Mouse (Mus musculus) olfactory bulb, adult 2 months (tissue): ENCODE data around the gene Chrm1. TPM values are rescaled to one million over a fixed set of nuclear protein-coding genes. Genes with fewer than 3 reads are reported as not detected.

ENCODE experiments used
- H3K27ac ChIP-seq: fragments of 200-500 bp; 2 replicates; pipeline ENCODE4 v1.5.1; 2012; ENCODE audit warnings: low read depth, low read length; ENCODE audit not compliant: insufficient read depth
- H3K4me1 ChIP-seq: fragments of 200-500 bp; 2 replicates; pipeline ENCODE4 v1.6.1; 2012; ENCODE audit warnings: low read length; ENCODE audit not compliant: control insufficient read depth, insufficient read depth
- H3K4me3 ChIP-seq: fragments of 200-500 bp; 2 replicates; pipeline ENCODE4 v1.5.1; 2012; ENCODE audit warnings: mild to moderate bottlenecking, low read depth, low read length, moderate library complexity; ENCODE audit not compliant: insufficient read depth
- CTCF ChIP-seq: fragments of 200-500 bp; IDR thresholded peaks from 2 replicates; pipeline ENCODE4 v1.5.1; 2012; ENCODE audit warnings: low read depth, mild to moderate bottlenecking, low read length, moderate library complexity; ENCODE audit not compliant: insufficient read depth
- POLR2A ChIP-seq: fragments of 200-500 bp; IDR thresholded peaks from 2 replicates; pipeline ENCODE4 v1.6.1; 2012; ENCODE audit warnings: mild to moderate bottlenecking, low read depth, low read length, moderate library complexity; ENCODE audit not compliant: insufficient read depth
- WGBS: fragments of 180-500 bp; shearing (Covaris S2); methylation state at CpG from one replicate; pipeline ENCODE4 v1.1.7; 2018; 5-methylcytosine and 5-hydroxymethylcytosine counted together
- polyA plus RNA-seq: library from polyadenylated mRNA; stranded (reverse); fragments of >200 nt; gene quantifications from 2 replicates; pipeline ENCODE4 v1.2.4, GENCODE M21; 2012; ENCODE audit warnings: low replicate concordance; ENCODE audit not compliant: missing spikeins, insufficient read depth, insufficient read length

Chrm1 gene
- not detected in 2 replicates for polyA plus RNA-seq

- Histone ChIP-seq H3K4me1 (peaks cover 36% of the 10 kb centered on the region), H3K4me3 (peak within 1 kb of the TSS; percentile 64), H3K27ac (peak within 1 kb of the TSS; percentile 91)
- TF ChIP-seq CTCF (no peak), POLR2A (no peak)
- WGBS = 26% methylated on average over 9 of the region's 9 CpGs
Measured at GRCm38 (mm10) chr19:8663360-8663839, at the start of gene Chrm1. TSS of gene Chrm1 (plus strand) at chr19:8663789.

GRCm38 (mm10) chr19:8614343-8614742 lies 49.2 kb upstream of the Chrm1 start:
- Histone ChIP-seq H3K4me3 (no peak overlapping the region), H3K27ac (no peak overlapping the region), H3K4me1 (no peaks in the 10 kb centered on the region)
- TF ChIP-seq CTCF (no peak), POLR2A (no peak)
- 77% methylated on average over 2 of the region's 2 CpGs for WGBS

- no peaks in the 10 kb centered on the region for H3K4me1 ChIP-seq
- H3K27ac ChIP-seq = no peak overlapping the region
- 73% methylated on average over 4 of the region's 4 CpGs for WGBS
- TF ChIP-seq CTCF = no peak
- no peak for TF ChIP-seq POLR2A
- no peak overlapping the region for H3K4me3 ChIP-seq
Measured at GRCm38 (mm10) chr19:8616314-8616713, 47.3 kb upstream of the Chrm1 start.

GRCm38 (mm10) chr19:8617904-8618303 lies 45.7 kb upstream of the Chrm1 start, which contains the start of gene Slc22a6:
TSS of gene Slc22a6 (plus strand) at chr19:8618039.
- Histone ChIP-seq H3K27ac (no peak within 1 kb of the TSS), H3K4me3 (no peak within 1 kb of the TSS), H3K4me1 (no peaks in the 10 kb centered on the region)
- TF ChIP-seq CTCF (no peak), POLR2A (no peak)
- WGBS = 37% methylated on average over 7 of the region's 7 CpGs

- H3K4me1 ChIP-seq = no peaks in the 10 kb centered on the region
- WGBS = 89% methylated on average over 7 of the region's 7 CpGs
- TF ChIP-seq CTCF (no peak), POLR2A (no peak)
- H3K27ac ChIP-seq = no peak overlapping the region
- H3K4me3 ChIP-seq = no peak overlapping the region
Measured at GRCm38 (mm10) chr19:8621098-8621497, 42.5 kb upstream of the Chrm1 start.

- no peak overlapping the region for H3K27ac ChIP-seq
- TF ChIP-seq POLR2A (no peak), CTCF (no peak)
- no peaks in the 10 kb centered on the region for H3K4me1 ChIP-seq
- H3K4me3 ChIP-seq = no peak overlapping the region
- 78% methylated on average over 2 of the region's 2 CpGs for WGBS
Measured at GRCm38 (mm10) chr19:8630249-8630648, 33.3 kb upstream of the Chrm1 start.

GRCm38 (mm10) chr19:8630826-8631225 lies 32.8 kb upstream of the Chrm1 start:
- WGBS = 80% methylated on average over 6 of the region's 6 CpGs
- no peak overlapping the region for H3K27ac ChIP-seq
- H3K4me1 ChIP-seq = no peaks in the 10 kb centered on the region
- TF ChIP-seq CTCF (no peak), POLR2A (no peak)
- H3K4me3 ChIP-seq = no peak overlapping the region

- TF ChIP-seq POLR2A (no peak), CTCF (no peak)
- 66% methylated on average over 1 of the region's 1 CpGs for WGBS
Measured at GRCm38 (mm10) chr19:8632029-8632428, 31.6 kb upstream of the Chrm1 start.

GRCm38 (mm10) chr19:8642086-8642485 lies 21.5 kb upstream of the Chrm1 start:
- H3K27ac ChIP-seq = no peak overlapping the region
- no peaks in the 10 kb centered on the region for H3K4me1 ChIP-seq
- no peak overlapping the region for H3K4me3 ChIP-seq
- TF ChIP-seq CTCF = no peak
- no peak for TF ChIP-seq POLR2A
- WGBS = 78% methylated on average over 5 of the region's 5 CpGs

More at GRCm38 (mm10) chr19:8632029-8632428, 31.6 kb upstream of the Chrm1 start:
- Histone ChIP-seq H3K4me3 (no peak overlapping the region), H3K27ac (no peak overlapping the region), H3K4me1 (no peaks in the 10 kb centered on the region)

- 91% methylated on average over 2 of the region's 2 CpGs for WGBS
Measured at GRCm38 (mm10) chr19:8646393-8646792, 17.2 kb upstream of the Chrm1 start.

More at GRCm38 (mm10) chr19:8646393-8646792, 17.2 kb upstream of the Chrm1 start:
- no peaks in the 10 kb centered on the region for H3K4me1 ChIP-seq
- TF ChIP-seq POLR2A (no peak), CTCF (no peak)
- H3K4me3 ChIP-seq = no peak overlapping the region
- H3K27ac ChIP-seq = no peak overlapping the region
